Mouse (Mus musculus): ENCODE measurements around the gene Uhrf1bp1l.

DNA sequence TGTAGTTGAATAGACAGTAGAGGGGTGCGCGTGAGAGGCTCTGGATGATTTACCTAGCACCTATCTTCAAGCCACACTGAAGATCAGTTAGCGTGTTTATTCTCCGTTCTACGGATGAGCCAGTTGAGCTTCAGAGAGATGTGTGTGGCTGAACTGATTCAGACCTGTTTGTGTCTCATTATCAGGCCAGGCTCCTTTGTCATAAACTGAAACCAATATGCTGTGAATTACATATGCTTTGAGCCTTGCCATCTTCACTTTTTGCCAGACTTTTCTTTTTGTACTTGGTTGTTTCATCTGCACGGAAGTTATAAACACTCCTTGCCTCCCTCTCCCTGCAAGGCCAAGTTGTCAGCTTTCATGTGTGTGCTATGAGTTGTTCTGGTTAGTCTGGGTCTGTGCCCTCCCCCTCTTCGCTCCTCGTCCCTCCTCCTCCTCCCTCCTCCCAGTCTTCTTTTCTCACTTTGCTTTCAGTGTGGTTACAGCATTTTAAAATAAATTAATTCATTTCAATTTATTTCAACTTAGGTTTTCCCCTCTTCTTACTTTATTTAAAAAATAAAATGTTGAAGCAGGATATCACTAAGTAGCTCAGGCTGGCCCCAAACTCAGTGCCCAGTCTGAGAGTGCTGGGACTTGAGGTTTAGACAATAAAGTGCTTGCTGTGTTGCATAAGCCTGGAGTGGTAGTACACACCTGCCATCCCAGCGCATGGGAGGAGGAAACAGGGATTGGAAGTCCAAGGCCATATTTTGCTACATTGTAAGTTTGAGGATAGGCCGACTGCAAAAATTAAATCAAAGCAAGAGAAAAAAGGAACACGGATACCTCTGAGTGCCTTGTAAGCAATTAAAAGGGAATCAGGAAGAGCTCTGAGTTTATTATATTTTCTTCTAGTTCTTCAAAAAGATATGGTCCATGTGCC, 21.3 kb downstream of the Uhrf1bp1l start:
- TF ChIP-seq CTCF (IDR thresholded peaks at IDR 0.05; ENCODE audit: low read depth, low read length) (no peak), TAL1 (conservative IDR thresholded peaks at IDR 0.05; ENCODE audit: low read depth, low read length) (no peak), POLR2AphosphoS5 (IDR thresholded peaks at IDR 0.05; ENCODE audit: insufficient replicate concordance, low read depth, low read length) (no peak), GATA2 (IDR thresholded peaks at IDR 0.05; ENCODE audit: borderline replicate concordance, low read depth, low read length) (no peak)
